Mouse (Mus musculus) Patski (cell line): Measurements from ENCODE around the gene Rrp9. TPM values are rescaled to one million over a fixed set of nuclear protein-coding genes. Genes with fewer than 3 reads are reported as not detected.

Experiments
- ATAC-seq: fragments of 100-300 bp; one replicate; pipeline ENCODE4 v1.8.0; 2021
- CTCF ChIA-PET: fragments of 350-600 bp; sonication (Branson Sonifier 250); formaldehyde crosslinking; loops from one replicate; lab custom pipeline; 2022; ENCODE audit warnings: inconsistent platforms; lab: Charles Lee
- POLR2A ChIA-PET: fragments of 350-600 bp; sonication (Branson Sonifier 250); formaldehyde crosslinking; loops from one replicate; lab custom pipeline; 2022; ENCODE audit warnings: antibody characterized with exemption, inconsistent platforms; lab: Charles Lee
- DNase-seq: peaks from one replicate; pipeline ENCODE4 v3.0.0-alpha.2; 2011; ENCODE audit warnings: low read depth, low spot score
- H3K27me3 ChIP-seq: fragments of 371-371 bp; one replicate; pipeline ENCODE4 v1.5.1; 2021
- CTCF ChIP-seq: fragments of 100-300 bp; IDR thresholded peaks from one replicate; pipeline ENCODE4 v1.5.1; 2021
- in situ Hi-C: fragments of 300-500 bp; cut with MboI; formaldehyde crosslinking; loops from 3 replicates; pipeline ENCODE4 v1.11.1; 2018; ENCODE audit warnings: low pct_unique_long_range_greater_than_20kb, mixed read lengths
- polyA plus RNA-seq: library from polyadenylated mRNA; unstranded; gene quantifications from one replicate; pipeline ENCODE4 v1.2.3, GENCODE M21; 2021

Rrp9 gene
- polyA plus RNA-seq, 1 experiment from 2014 or later, result 29.9 TPM

DNA sequence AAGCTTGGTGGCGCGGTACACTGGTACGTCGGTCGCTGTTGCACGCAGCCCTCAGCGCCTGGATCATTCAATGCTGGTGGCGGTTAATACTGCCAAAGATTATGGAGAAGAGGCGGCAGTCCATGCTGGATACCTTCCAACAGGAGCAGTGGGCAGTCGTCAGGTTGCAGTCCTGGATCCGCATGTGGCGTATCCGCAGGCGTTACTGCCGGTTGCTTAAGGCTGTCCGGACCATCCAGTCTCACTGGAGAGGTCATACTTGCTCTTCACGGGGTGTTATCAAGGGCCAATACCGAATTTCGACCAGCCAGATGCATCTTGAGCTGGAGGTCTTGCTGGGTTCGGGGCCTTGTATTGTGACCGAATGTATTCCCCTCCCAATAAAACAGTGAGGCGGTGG lies 26.1 kb downstream of the Rrp9 start:
- TF ChIP-seq CTCF, result no peak
- DNase-seq (no peak), ATAC-seq (no peak)
- in situ Hi-C loops, result no loop called here
- POLR2A ChIA-PET, result no interaction called here
- CTCF ChIA-PET, result no interaction called here
- H3K27me3 ChIP-seq, result no peaks in the 10 kb centered on the region

DNA sequence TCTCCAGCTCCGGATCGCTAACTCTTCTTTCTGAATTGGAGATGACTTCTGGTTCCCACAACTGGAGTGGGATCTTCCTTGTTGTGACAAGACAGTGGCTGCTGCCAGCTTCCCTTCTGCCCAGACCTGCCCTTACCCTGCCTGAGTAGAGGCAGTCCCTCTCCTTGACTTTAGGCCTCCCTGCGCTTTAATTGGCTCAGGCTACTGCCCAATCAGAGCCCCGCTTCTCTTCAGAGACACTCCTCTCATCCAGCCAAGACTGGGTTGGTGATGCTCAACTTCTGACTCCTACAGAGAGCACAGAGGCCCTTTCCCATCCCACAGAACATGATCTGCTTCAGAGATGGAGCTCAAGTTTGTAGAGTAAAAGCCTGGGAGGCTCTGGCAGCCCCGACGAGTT lies 28.5 kb downstream of the Rrp9 start:
- no peak for TF ChIP-seq CTCF
- H3K27me3 ChIP-seq, result peaks cover 2% of the 10 kb centered on the region
- in situ Hi-C loops, result no loop called here
- POLR2A ChIA-PET, result no interaction called here
- ATAC-seq (no peak), DNase-seq (no peak)
- CTCF ChIA-PET, result no interaction called here

DNA sequence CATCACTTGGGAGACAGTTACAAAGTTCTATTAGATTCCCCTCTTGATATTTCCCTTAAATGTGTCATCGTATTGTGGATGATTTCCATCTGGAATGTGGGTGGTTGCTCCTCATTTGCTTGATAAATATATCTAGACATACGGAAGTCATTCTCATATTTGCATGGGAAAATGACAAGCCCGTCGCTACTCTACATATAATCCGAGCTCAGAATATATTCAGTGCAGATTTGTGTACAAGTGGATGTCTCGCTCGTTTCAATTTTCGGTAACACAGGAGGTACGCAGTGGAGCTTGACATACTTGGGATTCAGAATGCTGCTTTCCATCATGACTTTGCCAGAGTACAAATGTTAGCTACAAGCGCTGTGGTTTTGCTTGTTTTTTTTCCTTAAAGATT lies 33.6 kb downstream of the Rrp9 start:
- no peak for TF ChIP-seq CTCF
- CTCF ChIA-PET, result no interaction called here
- in situ Hi-C loops, result no loop called here
- DNase-seq (no peak), ATAC-seq (no peak)
- POLR2A ChIA-PET, result no interaction called here
- H3K27me3 ChIP-seq, result peaks cover 3% of the 10 kb centered on the region

DNA sequence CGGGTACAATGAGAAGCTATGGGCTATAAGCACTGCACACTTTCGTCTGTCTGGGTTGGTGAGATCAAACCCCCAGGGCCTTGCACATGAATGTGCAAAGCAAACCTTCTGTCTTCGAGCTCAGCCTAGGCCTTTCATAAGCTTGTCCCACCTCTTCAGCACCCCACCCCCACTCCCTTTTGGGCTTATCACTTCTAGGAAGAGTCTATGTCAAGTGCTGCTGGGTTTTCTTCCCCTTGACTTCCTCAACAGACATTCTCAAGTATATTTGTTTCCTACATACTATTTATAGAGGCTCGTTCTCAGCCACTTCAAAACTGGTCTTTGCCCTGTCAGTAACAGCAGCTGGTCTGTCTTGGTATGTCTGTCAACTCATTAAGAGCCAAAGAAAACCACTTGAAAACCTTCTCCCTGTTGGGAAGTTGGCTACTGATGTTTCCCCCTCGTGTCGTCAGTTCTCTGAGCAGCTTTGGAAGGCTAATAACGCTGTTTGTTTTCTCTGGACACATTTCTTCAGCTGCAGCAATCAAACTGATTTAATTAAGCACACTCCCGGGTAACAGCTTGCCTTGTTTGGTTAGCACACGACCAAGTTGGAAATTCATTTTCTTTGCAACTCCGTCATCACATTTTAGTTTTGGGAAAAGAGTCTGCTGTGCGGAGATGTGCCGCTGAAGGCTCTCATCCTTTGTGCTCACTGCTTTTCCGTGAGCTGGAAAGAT lies 37.1 kb downstream of the Rrp9 start:
- ATAC-seq (no peak), DNase-seq (no peak)
- in situ Hi-C loops, result no loop called here
- ChIA-PET POLR2A (interaction anchor here (0.8 to 1.1 kb wide), 2 partner anchors 29 to 102 kb away, joined by 3 read pairs; no protein-coding TSS in a partner anchor), CTCF (no interaction called here)
- peaks cover 8% of the 10 kb centered on the region for H3K27me3 ChIP-seq
- no peak for TF ChIP-seq CTCF

DNA sequence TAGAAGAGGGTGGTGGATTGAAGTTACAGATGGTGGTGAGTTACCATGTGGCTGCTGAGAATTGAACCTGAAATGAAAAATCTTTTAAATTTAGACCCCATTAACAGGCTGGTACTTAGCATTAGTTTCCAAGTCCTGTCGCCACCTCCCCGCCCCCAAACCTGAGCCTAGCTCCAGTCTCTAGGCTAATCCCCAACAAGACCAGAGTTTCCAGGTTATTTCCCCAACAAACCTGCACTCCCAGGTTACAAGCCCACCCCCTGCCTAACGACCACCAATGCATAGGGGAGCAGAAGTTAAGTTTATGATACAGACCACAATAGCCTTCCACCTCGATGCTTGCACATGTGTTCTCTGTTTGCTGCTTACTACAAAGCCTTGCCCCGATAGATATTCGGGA lies 37.8 kb downstream of the Rrp9 start:
- POLR2A ChIA-PET, result no interaction called here
- no peak for DNase-seq
- in situ Hi-C loops, result no loop called here
- TF ChIP-seq CTCF, result no peak
- H3K27me3 ChIP-seq, result peaks cover 13% of the 10 kb centered on the region
- ATAC-seq, result no peak
- CTCF ChIA-PET, result no interaction called here

DNA sequence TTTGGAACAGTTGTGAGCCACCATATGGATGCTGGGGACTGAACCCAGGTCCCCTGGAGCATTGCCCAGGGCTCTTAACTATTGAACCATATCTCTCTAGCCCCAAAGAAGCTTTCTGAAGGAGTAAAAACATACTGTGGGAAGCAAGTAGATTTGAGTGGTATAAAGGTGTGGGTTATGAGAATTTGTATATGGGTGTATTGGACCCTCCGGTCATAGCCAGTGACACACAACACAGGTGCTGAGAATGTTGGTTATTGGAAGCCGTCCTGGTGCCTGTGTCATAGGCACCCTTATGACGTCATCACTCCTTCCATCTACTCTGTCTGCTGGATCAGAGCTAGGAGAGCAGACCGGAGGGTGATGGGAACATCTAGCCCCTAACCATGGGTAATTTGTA lies 38.5 kb downstream of the Rrp9 start, which contains the start of gene Iqcf5:
Iqcf5 (plus strand) TSS at position 301 of the 400 bp plus-strand sequence.
- in situ Hi-C loops, result no loop called here
- TF ChIP-seq CTCF, result no peak
- POLR2A ChIA-PET, result no interaction called here
- peaks cover 15% of the 10 kb centered on the region for H3K27me3 ChIP-seq
- CTCF ChIA-PET, result no interaction called here
- DNase-seq, result no peak
- ATAC-seq, result no peak

DNA sequence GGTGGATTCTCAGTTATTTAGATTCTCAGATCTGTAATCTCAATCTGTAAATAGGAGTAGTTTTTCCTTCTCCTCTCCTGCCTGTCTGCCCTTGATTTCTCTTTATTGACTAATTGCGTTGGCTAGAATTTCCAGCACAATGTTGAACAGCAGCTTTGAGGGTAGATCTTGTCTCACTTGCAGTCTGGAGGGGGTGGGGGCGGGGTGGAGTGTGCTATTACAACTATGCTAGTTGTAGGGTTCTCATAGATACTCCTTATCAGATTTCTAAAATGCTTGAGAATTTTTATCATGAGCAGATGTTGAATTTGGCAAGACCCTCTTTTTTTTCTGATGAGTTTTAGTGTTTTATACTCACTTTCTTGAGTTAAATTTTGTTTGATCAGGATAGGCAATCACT lies 43.7 kb downstream of the Rrp9 start:
- peaks cover 20% of the 10 kb centered on the region for H3K27me3 ChIP-seq
- POLR2A ChIA-PET, result no interaction called here
- in situ Hi-C loops, result no loop called here
- CTCF ChIA-PET, result interaction anchor here (1.2 kb wide), 1 partner anchor 13 kb away, joined by 4 read pairs; no protein-coding TSS in a partner anchor
- DNase-seq (no peak), ATAC-seq (no peak)
- no peak for TF ChIP-seq CTCF

DNA sequence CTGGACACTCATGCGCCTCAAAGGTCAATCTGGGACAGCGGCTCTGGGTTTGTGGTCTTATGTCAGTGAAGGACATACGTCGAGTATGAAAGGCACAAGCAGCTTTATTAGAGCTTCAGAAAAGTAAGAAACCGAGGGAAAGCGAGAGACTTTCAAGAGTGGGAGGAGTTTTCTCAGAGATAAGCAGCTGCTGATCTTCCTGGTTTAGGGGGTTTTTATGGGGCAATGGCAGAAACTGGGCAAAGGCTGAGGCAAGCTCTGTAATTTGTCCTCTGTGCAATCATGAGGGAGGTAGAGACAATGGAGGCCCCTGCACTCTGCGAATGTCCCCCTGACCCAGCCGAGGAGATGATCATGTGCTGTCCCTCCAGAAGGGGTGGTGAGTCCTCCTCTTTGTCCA lies 44.1 kb downstream of the Rrp9 start:
- no peak for TF ChIP-seq CTCF
- no peak for ATAC-seq
- ChIA-PET POLR2A (no interaction called here), CTCF (no interaction called here)
- in situ Hi-C loops, result no loop called here
- no peak for DNase-seq
- H3K27me3 ChIP-seq, result peaks cover 21% of the 10 kb centered on the region

DNA sequence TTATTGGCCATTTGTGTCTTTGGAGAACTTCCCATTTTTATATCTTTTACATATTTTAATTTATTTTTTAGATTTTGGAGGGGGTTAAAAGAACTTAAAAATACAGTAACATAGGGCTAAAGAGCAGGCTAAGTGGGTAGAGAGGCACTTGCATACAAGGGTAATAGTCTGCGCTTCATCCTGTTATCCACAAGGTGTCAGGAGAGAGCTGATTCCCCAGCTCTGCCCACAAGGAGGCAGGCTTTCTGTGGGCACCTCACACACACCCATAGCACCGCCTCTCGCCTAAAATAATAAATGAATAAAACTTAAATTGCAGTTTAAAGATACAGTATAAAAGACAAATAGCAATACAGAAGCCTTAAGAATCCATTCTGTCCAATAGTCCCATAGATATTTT lies 56.1 kb downstream of the Rrp9 start:
- DNase-seq, result peak; percentile 4
- ChIA-PET CTCF (interaction anchor here (0.7 to 2.2 kb wide), 8 partner anchors 9 to 111 kb away, joined by 3 to 6 read pairs (median 3); no protein-coding TSS in a partner anchor), POLR2A (no interaction called here)

DNA sequence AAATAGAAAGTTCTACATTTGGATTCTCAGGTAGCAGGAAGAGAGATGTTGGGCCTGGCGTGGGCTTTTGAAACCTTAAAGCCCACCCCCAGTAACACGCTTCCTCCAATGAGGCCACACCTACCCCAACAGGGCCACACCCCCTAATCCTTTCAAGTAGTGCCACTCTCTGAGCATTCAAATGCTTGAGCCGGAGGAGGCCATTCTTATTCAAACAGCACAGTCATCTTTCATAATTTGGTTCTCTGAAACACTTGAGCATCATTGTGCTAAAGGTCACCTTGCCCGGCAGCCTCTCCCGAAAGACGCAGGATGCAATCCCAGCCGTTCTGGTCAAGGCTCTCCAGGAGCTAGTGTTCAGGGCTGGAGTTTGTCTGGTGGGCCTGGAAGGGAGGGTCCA lies 58.5 kb downstream of the Rrp9 start:
- CTCF ChIA-PET, result no interaction called here
- in situ Hi-C loops, result no loop called here
- no peaks in the 10 kb centered on the region for H3K27me3 ChIP-seq
- POLR2A ChIA-PET, result no interaction called here
- no peak for ATAC-seq
- no peak for TF ChIP-seq CTCF
- DNase-seq, result no peak

More for the DNA sequence above, 56.1 kb downstream of the Rrp9 start:
- in situ Hi-C loops, result no loop called here
- TF ChIP-seq CTCF, result peak; percentile 98
- H3K27me3 ChIP-seq, result peaks cover 4% of the 10 kb centered on the region
- ATAC-seq, result peak; percentile 67

DNA sequence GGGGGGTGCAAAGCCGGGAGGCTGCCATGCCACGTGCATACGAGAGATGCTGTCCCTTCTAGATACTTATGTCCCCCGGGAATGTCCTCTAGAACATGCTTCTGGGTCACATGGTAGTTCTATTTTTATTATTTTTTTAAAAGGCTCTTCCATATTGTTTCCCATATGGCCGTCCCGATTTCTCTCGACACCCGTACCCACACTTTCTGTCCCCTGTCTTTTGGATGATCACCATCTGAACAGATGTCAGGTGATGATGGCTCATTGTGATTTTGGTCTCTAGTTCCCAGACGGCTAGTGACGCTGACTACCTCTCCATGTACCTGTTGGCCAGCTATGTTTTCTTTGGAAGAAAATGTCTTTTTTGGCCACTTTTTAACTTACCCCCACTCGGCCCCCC lies 59.2 kb downstream of the Rrp9 start:
- TF ChIP-seq CTCF, result no peak
- ChIA-PET POLR2A (no interaction called here), CTCF (no interaction called here)
- in situ Hi-C loops, result no loop called here
- H3K27me3 ChIP-seq, result no peaks in the 10 kb centered on the region
- DNase-seq, result no peak
- no peak for ATAC-seq

Other genes with a start within 250 kb of the Rrp9 start
- gene Alas1, start 227.3 kb upstream of the Rrp9 start, polyA plus RNA-seq, result 91.4 TPM
- gene Poc1a, start 194.9 kb upstream of the Rrp9 start, polyA plus RNA-seq, result 9.9 TPM
- gene Dusp7, start 107.3 kb upstream of the Rrp9 start, polyA plus RNA-seq, result 13.6 TPM
- gene Rpl29, start 46.5 kb upstream of the Rrp9 start, polyA plus RNA-seq, result 189 TPM
- gene Acy1, start 37.6 kb upstream of the Rrp9 start, polyA plus RNA-seq, result 10.8 TPM
- gene Abhd14b, start 28.5 kb upstream of the Rrp9 start, polyA plus RNA-seq, result 31.2 TPM
- 25.2 TPM for gene Abhd14a, start 28.3 kb upstream of the Rrp9 start, polyA plus RNA-seq
- gene Pcbp4, start 22.7 kb upstream of the Rrp9 start, polyA plus RNA-seq, result 83.4 TPM
- 0.05 TPM for gene Gpr62, start 10.0 kb upstream of the Rrp9 start, polyA plus RNA-seq
- 58.0 TPM for gene Parp3, start 986 bp downstream of the Rrp9 start, polyA plus RNA-seq
- not detected for gene Iqcf1, start 24.0 kb downstream of the Rrp9 start, polyA plus RNA-seq
- not detected for gene Iqcf5, start 38.6 kb downstream of the Rrp9 start, polyA plus RNA-seq
- not detected for gene Iqcf3, start 85.7 kb downstream of the Rrp9 start, polyA plus RNA-seq
- not detected for gene Iqcf4, start 95.0 kb downstream of the Rrp9 start, polyA plus RNA-seq
- not detected for gene Iqcf6, start 150.6 kb downstream of the Rrp9 start, polyA plus RNA-seq
- gene Grm2, start 180.1 kb downstream of the Rrp9 start, polyA plus RNA-seq, result not detected
- gene Tex264, start 210.0 kb downstream of the Rrp9 start, polyA plus RNA-seq, result 162 TPM